Mouse (Mus musculus) ES-Bruce4 (cell line): ENCODE measurements at regions not wholly inside any gene's neighbourhood (a gene's known extent, or its start where the extent isn't known, plus 50 kb on each side); places are given as distances from the start of the nearest gene placed in this dataset.

Experiments
- H3K27ac ChIP-seq: 2 replicates; pipeline ENCODE4 v1.5.1; 2012; ENCODE audit warnings: low read length, inconsistent platforms; ENCODE audit not compliant: insufficient read depth
- H3K27me3 ChIP-seq: 2 replicates; pipeline ENCODE4 v1.6.1; 2012; ENCODE audit warnings: mild to moderate bottlenecking, low read length, inconsistent platforms; ENCODE audit not compliant: control insufficient read depth, poor library complexity, insufficient read depth, severe bottlenecking
- H3K36me3 ChIP-seq: 2 replicates; pipeline ENCODE4 v1.6.1; 2012; ENCODE audit warnings: inconsistent platforms, mild to moderate bottlenecking, low read length, moderate library complexity; ENCODE audit not compliant: control insufficient read depth, poor library complexity, insufficient read depth, severe bottlenecking
- H3K4me1 ChIP-seq: one replicate; pipeline ENCODE4 v1.8.1; 2011; ENCODE audit warnings: low read length; ENCODE audit not compliant: control insufficient read depth, insufficient read depth
- H3K4me3 ChIP-seq: 2 replicates; pipeline ENCODE4 v1.5.1; 2011; ENCODE audit warnings: low read depth, mild to moderate bottlenecking, low read length
- H3K9ac ChIP-seq: 2 replicates; pipeline ENCODE4 v1.6.1; 2012; ENCODE audit warnings: low read depth, mild to moderate bottlenecking, inconsistent platforms; ENCODE audit not compliant: poor library complexity, severe bottlenecking
- H3K9me3 ChIP-seq: replicated peaks from 2 replicates; pipeline ENCODE4 v1.6.1; 2012; ENCODE audit warnings: mild to moderate bottlenecking, low read length, inconsistent platforms; ENCODE audit not compliant: control insufficient read depth, poor library complexity, insufficient read depth, severe bottlenecking
- CTCF ChIP-seq: IDR thresholded peaks from one replicate; pipeline ENCODE4 v1.8.1; 2011; ENCODE audit warnings: low read depth, low read length
- EP300 ChIP-seq: IDR thresholded peaks from 2 replicates; pipeline ENCODE4 v1.6.1; 2011; ENCODE audit warnings: low read depth, low read length; ENCODE audit not compliant: insufficient read depth
- POLR2A ChIP-seq: IDR thresholded peaks from one replicate; pipeline ENCODE4 v1.8.1; 2011; ENCODE audit warnings: low read length; ENCODE audit not compliant: insufficient read depth

DNA sequence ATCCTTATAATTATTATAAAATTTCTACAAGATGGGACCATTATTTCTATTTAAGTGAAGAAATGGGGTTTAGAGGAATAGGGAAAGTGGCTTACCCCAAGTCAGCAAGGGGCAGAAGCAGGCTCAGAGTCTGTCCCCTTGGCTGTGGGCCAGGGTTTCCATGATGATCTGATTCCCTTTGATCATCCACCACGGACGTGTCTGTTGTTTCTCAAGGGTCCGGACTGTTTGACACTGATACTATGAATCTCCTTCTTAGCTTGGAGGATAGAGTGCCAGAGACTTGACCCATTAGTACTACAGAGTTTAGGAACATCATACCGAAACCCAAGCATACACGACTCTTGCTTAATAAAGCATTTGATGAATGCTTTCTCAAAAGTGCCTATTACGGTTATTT, 172.9 kb downstream of the Papss1 start:
- H3K9me3 ChIP-seq, result no peaks in the 10 kb centered on the region
- no peak for TF ChIP-seq EP300
- H3K4me3 ChIP-seq, result no peak overlapping the region
- no peaks in the 10 kb centered on the region for H3K4me1 ChIP-seq
- H3K9ac ChIP-seq, result no peak overlapping the region
- no peaks in the 10 kb centered on the region for H3K27me3 ChIP-seq
- H3K27ac ChIP-seq, result no peak overlapping the region
- no peaks in the 10 kb centered on the region for H3K36me3 ChIP-seq

DNA sequence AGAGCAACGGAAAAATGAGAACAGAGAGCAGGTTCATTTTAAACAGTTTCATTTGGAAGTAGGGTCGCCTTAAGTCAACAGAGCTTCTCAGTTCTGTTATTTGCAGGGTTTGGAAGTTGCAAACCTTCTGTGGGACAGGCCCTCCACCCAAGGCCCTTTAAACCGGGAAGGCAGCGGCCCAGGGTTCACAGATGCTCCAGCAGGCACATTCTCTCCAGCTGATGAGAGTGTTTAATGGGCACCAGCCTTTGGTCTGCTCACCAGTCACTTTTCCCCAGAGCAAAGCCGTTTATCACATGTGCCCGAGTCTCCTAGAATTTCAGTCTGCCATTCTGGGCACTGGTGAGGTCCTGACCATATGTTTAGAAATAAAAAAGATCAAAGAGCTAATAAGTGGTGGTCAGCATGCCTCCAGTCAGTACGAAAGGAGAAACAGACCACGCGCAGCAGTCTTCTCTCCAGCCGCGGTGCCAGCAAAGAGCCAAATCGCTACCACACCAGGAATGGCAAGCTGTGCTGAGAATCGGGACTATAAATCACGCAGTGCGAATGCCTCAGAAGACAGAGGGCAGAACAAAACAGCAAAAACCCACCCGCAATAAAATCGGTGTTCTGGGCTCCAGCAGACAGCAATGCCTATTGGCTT, 173.5 kb downstream of the Papss1 start:
- Histone ChIP-seq H3K9ac (no peak overlapping the region), H3K9me3 (no peaks in the 10 kb centered on the region), H3K36me3 (no peaks in the 10 kb centered on the region), H3K4me1 (no peaks in the 10 kb centered on the region), H3K27ac (no peak overlapping the region), H3K4me3 (no peak overlapping the region), H3K27me3 (no peaks in the 10 kb centered on the region)
- TF ChIP-seq CTCF (no peak), POLR2A (no peak), EP300 (no peak)

DNA sequence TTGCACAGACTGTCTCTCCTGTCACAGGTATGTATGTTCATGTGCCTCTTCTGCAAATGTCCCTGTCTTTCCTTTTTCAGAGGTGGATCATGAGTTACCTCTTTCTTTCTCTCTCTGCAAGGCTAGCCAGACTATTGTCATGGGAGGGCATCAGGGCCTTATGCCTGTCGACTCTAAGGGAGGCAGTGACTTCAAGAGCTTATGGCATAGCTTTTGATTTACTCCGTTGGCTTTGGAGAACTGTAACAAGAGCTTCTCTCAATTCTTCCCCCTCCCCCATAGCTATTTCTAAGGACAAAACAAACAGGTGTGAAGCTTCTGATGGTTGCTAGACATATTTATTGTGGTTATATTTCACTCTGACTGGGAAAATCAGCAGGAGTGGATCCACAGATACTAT, 191.0 kb downstream of the Papss1 start:
- H3K4me1 ChIP-seq, result no peaks in the 10 kb centered on the region
- no peak overlapping the region for H3K4me3 ChIP-seq
- no peaks in the 10 kb centered on the region for H3K9me3 ChIP-seq
- TF ChIP-seq POLR2A, result no peak
- TF ChIP-seq CTCF, result no peak
- no peak for TF ChIP-seq EP300
- H3K27ac ChIP-seq, result no peak overlapping the region
- H3K36me3 ChIP-seq, result no peaks in the 10 kb centered on the region
- H3K27me3 ChIP-seq, result no peaks in the 10 kb centered on the region
- no peak overlapping the region for H3K9ac ChIP-seq

DNA sequence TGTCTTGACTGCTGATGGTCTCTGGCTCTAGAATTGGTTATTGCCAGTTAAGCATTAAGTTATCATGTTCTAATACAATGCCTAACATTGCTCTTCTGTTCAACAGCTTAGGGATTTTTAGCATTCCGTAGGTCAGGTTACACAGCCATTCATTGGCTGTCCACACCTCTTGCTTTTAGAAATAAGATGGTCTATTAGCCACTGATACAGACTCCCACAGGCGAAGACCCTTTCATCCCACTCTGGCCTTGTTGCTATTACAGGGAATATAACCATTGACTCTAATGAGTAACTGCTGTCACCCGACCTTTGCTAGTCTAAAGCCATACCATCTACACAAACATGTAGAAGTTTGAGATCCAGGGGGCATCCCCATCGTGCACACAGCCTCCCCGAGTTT, 191.6 kb downstream of the Papss1 start:
- Histone ChIP-seq H3K36me3 (no peaks in the 10 kb centered on the region), H3K4me1 (no peaks in the 10 kb centered on the region), H3K4me3 (no peak overlapping the region), H3K27ac (no peak overlapping the region), H3K9ac (no peak overlapping the region), H3K27me3 (no peaks in the 10 kb centered on the region), H3K9me3 (no peaks in the 10 kb centered on the region)
- TF ChIP-seq POLR2A (no peak), CTCF (no peak), EP300 (no peak)

DNA sequence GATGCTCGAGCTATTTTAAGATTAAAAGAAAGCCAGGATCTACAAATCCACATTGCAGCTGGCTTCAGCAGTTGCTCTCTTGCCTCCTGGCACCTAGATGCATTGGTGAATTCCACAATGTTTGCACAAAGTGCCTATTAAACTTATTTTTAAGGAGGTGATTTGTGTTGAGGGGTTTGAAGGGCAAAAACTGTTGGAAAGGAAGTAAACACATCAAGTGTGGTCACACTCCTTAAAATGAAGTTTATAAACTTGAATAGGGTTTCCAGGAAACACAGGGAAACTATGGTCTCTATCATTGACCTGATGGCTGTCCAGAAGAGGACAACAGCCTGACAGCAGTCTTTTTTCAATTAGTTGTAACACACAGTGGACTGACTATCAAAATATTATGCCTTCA, 205.4 kb downstream of the Papss1 start:
- no peaks in the 10 kb centered on the region for H3K27me3 ChIP-seq
- H3K4me1 ChIP-seq, result no peaks in the 10 kb centered on the region
- TF ChIP-seq EP300 (no peak), POLR2A (no peak), CTCF (no peak)
- no peak overlapping the region for H3K27ac ChIP-seq
- no peak overlapping the region for H3K4me3 ChIP-seq
- no peaks in the 10 kb centered on the region for H3K9me3 ChIP-seq
- H3K36me3 ChIP-seq, result no peaks in the 10 kb centered on the region
- H3K9ac ChIP-seq, result no peak overlapping the region

DNA sequence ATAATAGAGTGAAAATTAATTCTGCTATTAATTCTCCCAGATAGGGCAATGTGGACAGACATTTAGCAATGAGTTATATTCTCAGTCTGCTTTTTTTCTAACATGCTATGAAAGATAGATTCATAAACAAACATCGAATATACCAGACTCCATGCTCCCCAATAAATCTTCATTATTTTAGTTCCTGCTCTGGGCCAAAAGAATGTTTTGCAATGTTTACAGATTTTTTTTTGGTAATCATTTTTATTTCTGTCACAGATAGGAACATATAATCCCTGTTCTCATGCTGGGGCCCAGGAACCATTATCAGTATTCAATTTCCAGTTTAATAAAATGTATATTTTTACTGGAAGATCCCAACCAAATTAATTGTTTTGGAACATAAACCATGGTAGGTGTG, 205.9 kb downstream of the Papss1 start:
- no peaks in the 10 kb centered on the region for H3K27me3 ChIP-seq
- TF ChIP-seq EP300 (no peak), CTCF (no peak), POLR2A (no peak)
- H3K36me3 ChIP-seq, result no peaks in the 10 kb centered on the region
- H3K9ac ChIP-seq, result no peak overlapping the region
- H3K4me3 ChIP-seq, result no peak overlapping the region
- H3K4me1 ChIP-seq, result no peaks in the 10 kb centered on the region
- H3K27ac ChIP-seq, result no peak overlapping the region
- no peaks in the 10 kb centered on the region for H3K9me3 ChIP-seq
